Mouse (Mus musculus) left cerebral cortex, adult 9 months (tissue): ENCODE results near the gene Aldh2.
A peak's percentile ranks its signal among the peaks of the same experiment; 100 is the strongest.
"Not testable (repeated sequence)": the region's sequence is repeated elsewhere in the genome, so short reads cannot be mapped to it uniquely, and the experiment has no call there.

Experiments used
- DNase-seq, 2 experiments: peaks; one replicate each; pipeline ENCODE4 v3.0.0; 2022; ENCODE audit warnings: low spot score in 2 of 2

The Aldh2 gene

DNA sequence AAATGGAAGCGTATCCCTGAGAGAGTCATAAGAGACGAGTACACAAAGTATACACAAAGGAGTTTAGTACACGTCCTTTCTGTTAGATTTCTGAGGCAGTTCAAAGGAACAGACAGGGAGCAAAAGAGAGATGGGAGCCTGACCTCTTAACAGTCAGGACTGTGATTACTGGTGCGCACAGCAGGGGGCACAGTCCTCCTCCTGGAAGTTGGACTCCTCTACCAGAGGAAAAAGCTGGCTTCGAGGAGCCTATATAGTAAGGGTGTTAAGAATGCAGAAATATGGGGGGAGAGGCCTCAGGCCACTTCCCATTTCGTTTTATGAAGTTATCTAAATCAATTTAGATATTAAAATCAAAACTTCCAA is 47.1 kb downstream of the Aldh2 start:
- peak in 1 of 2 experiments; percentile 37 for DNase-seq

DNA sequence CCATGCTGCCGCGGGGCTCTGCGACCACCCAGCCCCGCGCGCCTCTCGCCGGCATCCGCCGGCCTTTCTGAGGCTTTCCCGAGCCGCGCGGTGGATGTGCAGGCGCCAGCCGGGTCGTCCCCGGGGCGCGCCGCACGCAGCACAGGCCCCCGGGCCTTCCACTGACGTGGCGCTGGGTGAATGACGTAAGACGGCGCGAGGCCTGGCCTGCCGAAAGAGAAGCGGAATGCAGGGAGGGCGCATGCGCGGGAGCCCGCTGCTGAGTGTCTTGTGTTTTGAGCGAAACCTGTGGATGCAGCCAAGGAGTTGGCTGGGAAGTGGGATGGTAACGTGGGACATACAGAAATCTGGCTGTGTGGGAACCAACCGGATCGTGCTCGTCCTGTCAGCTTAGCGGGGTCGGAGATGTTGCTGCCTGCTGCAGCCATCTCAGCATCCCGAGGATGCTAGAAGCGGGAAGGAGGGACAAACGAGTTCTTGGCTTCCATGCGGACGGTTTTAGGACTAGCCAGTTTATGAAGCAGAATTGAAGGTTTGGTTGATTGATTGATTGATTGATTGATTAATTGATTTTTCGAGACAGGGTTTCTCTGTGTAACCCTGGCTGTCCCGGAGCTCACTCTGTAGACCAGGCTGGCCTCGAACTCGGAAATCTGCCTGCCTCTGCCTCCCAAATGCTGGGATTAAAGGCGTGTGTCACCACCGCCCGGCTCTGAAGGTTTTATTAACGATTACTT is 47.7 kb downstream of the Aldh2 start, which contains the start of gene Mapkapk5:
Gene Mapkapk5 (minus strand): TSS at position 113 of the 737 bp plus-strand sequence.
- DNase-seq, result peak; percentile 89 to 96

DNA sequence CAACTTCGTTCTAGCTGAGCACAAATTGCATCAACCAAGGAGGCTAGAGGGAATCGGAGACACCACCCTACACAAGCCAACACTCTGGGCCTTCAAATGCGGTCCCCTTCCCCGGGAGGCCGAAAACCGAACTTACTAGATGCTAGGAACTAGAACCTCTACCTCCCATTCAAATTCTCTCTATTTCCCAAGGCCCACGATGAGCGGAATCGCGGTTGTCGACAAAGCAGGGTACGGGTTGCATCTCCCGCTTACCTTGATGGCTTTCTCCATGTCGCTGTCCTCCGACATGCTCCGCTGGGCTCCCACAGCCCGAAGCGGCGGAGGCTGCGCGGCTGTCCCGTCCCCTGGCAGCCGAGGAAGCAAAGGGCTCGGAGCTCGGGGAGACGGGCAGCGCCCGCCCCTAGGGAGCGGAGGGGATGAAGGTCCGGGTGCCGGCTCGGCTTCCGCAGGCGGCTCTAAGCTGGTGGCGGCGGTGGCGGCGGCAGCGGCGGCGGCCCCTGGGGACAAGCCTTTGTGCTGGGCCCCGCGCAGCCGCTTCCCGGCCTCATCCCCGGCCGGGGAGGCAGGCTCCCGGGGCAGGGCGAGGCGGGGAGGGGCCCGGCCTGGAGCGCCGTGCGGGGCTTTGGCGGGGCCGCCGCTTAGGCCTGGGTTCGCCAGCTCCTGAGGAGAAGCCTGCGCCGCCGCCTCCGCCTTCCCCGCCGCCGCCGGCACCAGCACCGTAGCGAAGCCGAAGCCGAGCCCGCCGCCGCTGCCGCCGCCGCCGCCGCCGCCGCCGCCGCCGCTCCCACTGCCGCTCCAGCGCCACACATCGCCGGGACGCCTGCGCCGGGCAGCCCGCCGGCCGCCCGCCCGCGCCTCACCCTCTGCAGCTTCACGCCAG is 48.5 kb downstream of the Aldh2 start, which contains the start of the genes Adam1a and Gm42878:
Gene Adam1a (minus strand): TSS at position 573 of the 883 bp plus-strand sequence.
Gene Gm42878 (minus strand): TSS at position 573 of the 883 bp plus-strand sequence.
- DNase-seq, result no peak

DNA sequence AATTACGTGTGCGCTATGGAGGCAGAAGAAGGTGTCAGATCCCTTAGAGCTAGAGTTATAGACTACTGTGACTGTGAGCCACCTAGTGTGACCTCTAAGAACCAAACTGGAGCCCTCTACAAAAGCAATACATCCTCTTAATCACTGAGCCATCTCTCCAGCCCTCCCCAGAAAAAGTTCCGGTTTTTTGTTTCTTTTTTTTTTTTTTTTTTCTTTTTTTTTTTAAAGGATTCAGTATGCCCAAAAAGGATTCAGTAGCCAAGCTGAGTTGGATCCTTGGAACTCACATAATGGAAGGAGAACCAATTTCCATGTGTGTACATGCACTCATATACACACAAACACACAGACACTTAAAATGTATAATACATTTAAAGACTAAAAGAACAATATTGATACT is 50.3 kb downstream of the Aldh2 start:
- DNase-seq, result no peak

DNA sequence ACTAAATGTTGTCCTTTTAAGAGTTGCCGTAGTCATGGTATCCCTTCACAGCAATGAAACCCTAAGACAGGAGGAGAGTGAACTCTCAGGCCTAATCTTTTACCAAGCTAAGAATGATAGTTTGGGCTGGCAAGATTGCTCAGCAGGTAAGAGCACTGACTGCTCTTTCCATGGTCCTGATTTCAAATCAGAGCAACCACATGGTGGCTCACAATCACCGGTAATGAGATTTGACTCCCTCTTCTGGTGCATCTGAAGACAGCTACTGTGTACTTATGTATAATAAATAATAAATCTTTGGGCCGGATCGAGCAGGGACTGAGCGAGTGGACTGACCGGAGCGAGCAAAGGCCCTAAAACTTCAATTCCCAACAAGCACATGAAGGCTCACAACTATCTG is 52.4 kb downstream of the Aldh2 start:
- DNase-seq, result no peak

DNA sequence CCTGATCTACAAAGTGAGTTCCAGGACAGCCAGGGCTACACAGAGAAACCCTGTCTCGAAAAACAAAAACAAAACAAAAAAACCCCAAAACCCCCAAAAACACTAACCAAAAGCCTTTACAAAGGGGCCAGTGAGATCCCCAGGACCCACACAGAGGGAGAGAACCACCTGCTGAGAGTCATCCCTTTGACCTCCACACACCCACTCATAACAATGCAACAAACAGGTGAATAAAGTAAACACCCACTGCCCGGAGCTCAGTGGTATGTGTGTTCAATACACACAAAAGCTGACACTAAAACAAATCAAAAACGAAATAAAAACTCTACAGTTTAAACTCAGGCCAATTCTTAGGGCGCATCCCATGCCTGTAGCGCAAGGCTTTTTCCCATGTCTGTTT is 53.6 kb downstream of the Aldh2 start:
- DNase-seq, result no peak

DNA sequence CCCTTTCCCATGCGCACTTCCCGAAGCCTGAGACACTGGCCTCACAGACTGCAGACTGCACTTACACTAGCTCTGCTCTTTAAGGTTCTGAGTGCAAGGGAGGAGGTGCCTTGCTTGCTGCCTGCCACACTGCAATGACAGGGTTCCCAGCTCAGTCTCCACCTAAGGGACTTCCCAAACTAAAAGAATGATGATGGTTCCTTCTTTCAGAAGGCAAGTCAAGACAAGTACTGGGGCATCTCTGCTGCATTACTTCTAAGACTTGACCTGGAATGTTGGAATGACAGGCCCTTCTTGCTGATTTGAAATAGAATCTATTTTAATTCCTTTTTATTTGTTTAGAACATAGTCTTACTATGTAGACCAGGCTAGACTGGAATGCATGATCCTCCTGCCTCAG is 56.0 kb downstream of the Aldh2 start:
- no peak for DNase-seq

DNA sequence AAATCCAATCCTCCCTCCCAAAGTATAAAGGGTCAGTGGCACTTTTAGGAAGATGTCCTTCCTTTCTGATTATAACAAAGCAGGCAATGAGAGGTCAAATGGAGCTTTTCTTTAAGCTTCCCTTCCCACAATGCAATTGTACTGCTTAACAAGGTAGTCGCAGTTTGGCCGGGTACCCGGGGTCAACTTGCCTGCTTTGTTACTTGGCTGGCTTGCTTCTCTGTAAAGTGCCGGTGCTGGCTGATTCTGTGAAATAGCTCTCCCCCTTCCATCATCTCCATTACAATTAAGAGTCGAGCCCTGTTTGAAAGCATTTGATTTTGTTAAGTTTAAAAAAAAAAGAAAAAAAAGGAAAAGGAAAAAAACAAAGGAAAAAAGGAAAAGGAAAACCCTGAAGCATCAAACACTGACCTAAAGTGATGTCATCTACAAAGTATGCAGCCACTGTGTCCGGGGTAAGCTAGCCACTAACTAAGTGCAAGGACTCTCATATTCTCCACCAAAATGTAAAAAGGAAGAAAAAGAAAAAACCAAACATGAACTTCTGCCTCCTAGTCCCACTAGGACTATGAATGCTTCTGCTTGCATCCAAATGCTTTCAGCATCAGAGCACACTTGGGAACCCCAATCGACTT is 56.6 kb downstream of the Aldh2 start:
- DNase-seq, result no peak

DNA sequence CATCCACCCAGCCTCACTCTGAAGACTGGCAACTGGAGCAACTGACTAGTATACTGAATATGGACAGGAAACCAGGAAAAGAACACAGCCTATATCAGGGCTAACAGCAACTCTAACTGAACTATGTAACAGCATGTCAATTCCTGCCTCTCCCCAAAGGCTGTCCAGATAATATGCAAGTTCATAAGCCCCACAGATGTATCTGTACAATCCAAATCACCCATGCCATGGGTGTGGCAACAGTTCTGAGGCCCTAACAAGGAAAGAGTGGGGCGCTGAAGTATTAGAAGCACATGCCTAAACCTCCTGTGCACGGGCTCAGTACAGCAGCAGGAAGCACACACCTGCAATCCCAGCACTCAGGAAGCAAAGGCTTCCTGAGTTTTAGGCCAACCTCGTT is 58.5 kb downstream of the Aldh2 start:
- no peak for DNase-seq

DNA sequence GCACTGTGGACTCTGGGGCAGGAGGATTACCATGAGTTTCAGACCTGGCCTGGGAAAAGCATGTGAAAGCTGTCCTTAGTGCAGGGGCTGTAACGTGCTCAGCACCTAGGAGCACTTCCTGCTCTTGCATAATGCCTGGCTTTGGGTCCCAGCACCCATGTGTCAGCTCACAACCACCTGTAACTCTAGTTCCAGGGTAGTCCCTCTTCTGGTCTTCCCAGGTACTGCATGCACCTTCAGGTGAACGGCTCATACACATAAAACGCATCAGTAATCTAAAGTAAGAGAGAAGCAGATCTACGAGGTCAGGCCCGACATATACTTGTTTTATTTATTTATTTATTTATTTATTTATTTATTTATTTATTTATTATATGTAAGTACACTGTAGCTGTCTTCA is 59.1 kb downstream of the Aldh2 start:
- DNase-seq, result no peak

DNA sequence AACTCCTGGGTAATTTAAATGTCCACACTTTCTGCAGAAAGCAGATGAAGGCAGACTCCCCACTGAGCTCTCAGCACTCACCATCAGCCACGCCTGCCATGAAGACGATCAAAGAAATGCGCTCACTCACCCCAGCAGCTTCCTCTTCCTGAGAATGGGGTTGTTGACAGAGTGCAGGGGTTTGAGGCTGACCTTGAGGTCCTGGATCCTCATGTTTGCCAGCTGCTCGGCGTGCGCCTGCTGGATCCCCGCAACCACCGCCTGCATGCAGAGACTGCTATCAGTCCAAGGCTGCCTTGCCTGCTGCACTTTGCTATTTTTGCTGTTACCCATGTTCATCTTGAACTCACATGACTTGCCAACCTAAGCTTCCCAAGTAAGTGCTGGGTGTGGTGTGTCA is 66.7 kb downstream of the Aldh2 start:
- DNase-seq, result no peak

DNA sequence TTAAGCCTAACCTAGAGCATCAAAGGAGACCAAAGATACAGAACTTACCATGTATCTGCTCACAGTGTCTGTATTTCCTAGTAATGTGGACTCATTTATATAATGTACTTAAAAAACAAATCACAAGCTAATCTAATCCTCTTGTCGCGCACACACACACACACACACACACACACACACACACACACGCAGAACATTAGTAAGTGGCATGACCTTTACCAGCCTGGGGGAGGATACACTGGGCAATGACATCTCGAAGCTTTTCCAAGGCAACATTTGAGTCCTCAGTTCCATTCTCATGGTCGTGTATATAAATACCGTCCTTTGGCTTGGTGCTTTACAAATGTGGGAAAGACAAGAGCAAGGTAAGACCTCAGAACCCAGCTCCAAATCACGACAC is 67.1 kb downstream of the Aldh2 start:
- no peak for DNase-seq

DNA sequence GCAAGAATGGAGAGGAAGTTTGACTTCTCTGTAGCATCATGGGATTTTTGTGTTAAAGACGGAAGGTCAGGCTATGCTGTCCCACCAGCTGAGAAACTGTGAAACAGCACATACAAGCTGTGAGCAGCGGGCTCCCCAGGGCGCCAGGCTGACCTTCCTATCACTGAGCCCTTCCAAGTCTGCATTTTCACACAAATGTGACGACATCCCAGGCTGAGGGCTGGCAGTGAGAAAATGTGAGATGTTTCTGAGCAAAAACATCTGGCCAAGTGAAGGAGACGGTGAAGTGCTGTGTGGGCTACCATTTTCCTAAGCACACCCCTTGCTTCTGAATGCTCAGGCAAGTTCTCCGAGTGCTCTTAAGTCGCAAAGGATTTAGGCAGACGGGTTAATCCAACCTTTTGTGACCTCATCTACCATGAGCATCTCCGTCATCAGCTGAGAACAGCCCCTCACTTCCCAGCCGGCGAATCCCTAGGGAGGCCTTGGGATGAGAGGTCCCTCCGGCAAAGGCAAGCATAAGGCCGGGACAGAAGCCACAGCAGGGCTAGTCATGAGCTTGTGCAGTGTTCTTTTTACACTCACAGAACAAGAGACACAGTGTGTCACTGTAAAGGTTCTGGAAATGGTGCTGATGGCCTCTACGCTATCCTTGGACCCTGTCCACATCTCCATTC is 67.7 kb downstream of the Aldh2 start:
- DNase-seq, result no peak

DNA sequence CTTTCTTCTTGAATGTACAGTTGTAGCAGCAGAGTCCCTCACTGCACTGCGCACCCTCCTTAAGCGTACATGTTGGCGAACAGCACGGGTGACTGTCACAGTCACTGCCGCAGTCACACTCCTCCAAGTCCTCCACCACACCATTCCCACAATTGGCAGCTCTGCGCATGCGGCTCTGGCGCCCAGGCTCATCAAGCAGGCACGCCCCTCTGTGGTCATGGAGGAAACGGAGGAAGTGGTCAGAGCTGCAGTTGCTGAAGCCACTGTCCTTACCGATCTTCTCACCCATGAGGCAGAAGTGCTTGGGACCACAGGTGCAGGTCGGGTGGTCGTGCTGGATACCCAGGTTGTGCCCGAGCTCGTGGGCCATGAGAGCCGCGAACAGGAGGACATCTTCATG is 73.9 kb downstream of the Aldh2 start:
- not testable (repeated sequence) for DNase-seq

DNA sequence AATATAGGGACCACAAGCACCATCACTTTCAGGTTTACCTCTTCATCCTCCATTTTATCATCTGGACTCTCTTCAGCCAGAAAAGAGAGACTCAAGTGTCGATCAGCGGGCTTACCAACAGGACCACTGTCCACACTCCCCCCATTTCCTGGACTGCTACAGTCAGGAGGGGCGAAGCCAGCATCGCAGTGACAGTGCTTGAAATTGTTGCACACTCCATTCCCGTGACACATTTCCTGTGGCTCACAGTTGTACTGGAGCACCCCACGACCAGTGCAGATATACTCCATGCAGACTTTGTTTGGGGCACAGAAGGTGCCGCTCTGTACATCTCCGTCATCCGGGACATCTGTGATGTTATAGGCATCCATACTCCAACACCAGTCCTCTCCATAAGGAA is 74.6 kb downstream of the Aldh2 start:
- DNase-seq, result no peak
